Mouse (Mus musculus): Measurements from ENCODE around the gene Mllt6. TPM values are rescaled to one million over a fixed set of nuclear protein-coding genes. Genes with fewer than 3 reads are reported as not detected.

The Mllt6 gene
- polyA plus RNA-seq, 1 experiment from 2014 or later: 5.2 TPM

- no peak overlapping the region for H3K27ac ChIP-seq (ENCODE audit: low read depth)
Observed at GRCm38 (mm10) chr11:97717369-97718280, 54.4 kb downstream of the Mllt6 start.

GRCm38 (mm10) chr11:97718281-97718860 lies 55.2 kb downstream of the Mllt6 start:
- Histone ChIP-seq H3K9ac (no peak overlapping the region), H3K27me3 (ENCODE audit: insufficient read depth, low read length) (no peaks in the 10 kb centered on the region), H3K4me2 (no peak overlapping the region), H3K27ac (ENCODE audit: low read depth) (no peak overlapping the region), H3K36me3 (ENCODE audit: insufficient read depth) (peaks cover 84% of the 10 kb centered on the region), H3K4me3 (ENCODE audit: low read depth, low read length) (no peak overlapping the region), H3K4me1 (ENCODE audit: insufficient read depth) (no peaks in the 10 kb centered on the region), H3K9me3 (ENCODE audit: low read depth, low read length) (no peaks in the 10 kb centered on the region)
- ATAC-seq (ENCODE audit: insufficient read depth): no peak
- 74% methylated on average over 15 of the region's 15 CpGs for WGBS
- no peak for TF ChIP-seq CTCF (IDR thresholded peaks at IDR 0.05; ENCODE audit: low read depth)
- DNase-seq: no peak

More at GRCm38 (mm10) chr11:97717369-97718280, 54.4 kb downstream of the Mllt6 start:
- 81% methylated on average over 26 of the region's 26 CpGs for WGBS
- Histone ChIP-seq H3K9ac (no peak overlapping the region), H3K4me2 (no peak overlapping the region), H3K9me3 (ENCODE audit: low read depth, low read length) (no peaks in the 10 kb centered on the region), H3K4me1 (ENCODE audit: insufficient read depth) (no peaks in the 10 kb centered on the region), H3K27me3 (ENCODE audit: insufficient read depth, low read length) (no peaks in the 10 kb centered on the region), H3K4me3 (ENCODE audit: low read depth, low read length) (no peak overlapping the region), H3K36me3 (ENCODE audit: insufficient read depth) (peaks cover 84% of the 10 kb centered on the region)
- DNase-seq: no peak
- no peak for TF ChIP-seq CTCF (IDR thresholded peaks at IDR 0.05; ENCODE audit: low read depth)
- no peak for ATAC-seq (ENCODE audit: insufficient read depth)

- Histone ChIP-seq H3K9ac (no peak overlapping the region), H3K4me2 (no peak overlapping the region), H3K4me1 (ENCODE audit: insufficient read depth) (no peaks in the 10 kb centered on the region), H3K27ac (ENCODE audit: low read depth) (no peak overlapping the region), H3K9me3 (ENCODE audit: low read depth, low read length) (no peaks in the 10 kb centered on the region), H3K36me3 (ENCODE audit: insufficient read depth) (peaks cover 84% of the 10 kb centered on the region), H3K27me3 (ENCODE audit: insufficient read depth, low read length) (no peaks in the 10 kb centered on the region), H3K4me3 (ENCODE audit: low read depth, low read length) (no peak overlapping the region)
- TF ChIP-seq CTCF (IDR thresholded peaks at IDR 0.05; ENCODE audit: low read depth): no peak
- DNase-seq: no peak
- 83% methylated on average over 4 of the region's 4 CpGs for WGBS
- no peak for ATAC-seq (ENCODE audit: insufficient read depth)
Observed at GRCm38 (mm10) chr11:97719041-97719440, 55.8 kb downstream of the Mllt6 start.

GRCm38 (mm10) chr11:97721338-97721737 lies 58.1 kb downstream of the Mllt6 start:
- ATAC-seq (ENCODE audit: insufficient read depth): no peak
- WGBS: 86% methylated on average over 4 of the region's 4 CpGs

GRCm38 (mm10) chr11:97723709-97724108 lies 60.5 kb downstream of the Mllt6 start:
- ATAC-seq (ENCODE audit: insufficient read depth) (no peak), DNase-seq (peak; percentile 45)
- Histone ChIP-seq H3K4me1 (ENCODE audit: insufficient read depth) (no peaks in the 10 kb centered on the region), H3K27ac (ENCODE audit: low read depth) (no peak overlapping the region), H3K9me3 (ENCODE audit: low read depth, low read length) (no peaks in the 10 kb centered on the region), H3K27me3 (ENCODE audit: insufficient read depth, low read length) (no peaks in the 10 kb centered on the region), H3K4me3 (ENCODE audit: low read depth, low read length) (no peak overlapping the region), H3K9ac (no peak overlapping the region), H3K36me3 (ENCODE audit: insufficient read depth) (peaks cover 92% of the 10 kb centered on the region), H3K4me2 (no peak overlapping the region)
- 76% methylated on average over 7 of the region's 7 CpGs for WGBS
- TF ChIP-seq CTCF (IDR thresholded peaks at IDR 0.05; ENCODE audit: low read depth): no peak

More at GRCm38 (mm10) chr11:97721338-97721737, 58.1 kb downstream of the Mllt6 start:
- no peaks in the 10 kb centered on the region for H3K4me1 ChIP-seq (ENCODE audit: insufficient read depth)
- H3K4me3 ChIP-seq (ENCODE audit: low read depth, low read length): no peak overlapping the region
- H3K9ac ChIP-seq: no peak overlapping the region
- no peak overlapping the region for H3K4me2 ChIP-seq
- H3K9me3 ChIP-seq (ENCODE audit: low read depth, low read length): no peaks in the 10 kb centered on the region
- H3K27ac ChIP-seq (ENCODE audit: low read depth): no peak overlapping the region
- peaks cover 94% of the 10 kb centered on the region for H3K36me3 ChIP-seq (ENCODE audit: insufficient read depth)
- no peak for DNase-seq
- TF ChIP-seq CTCF (IDR thresholded peaks at IDR 0.05; ENCODE audit: low read depth): no peak
- H3K27me3 ChIP-seq (ENCODE audit: insufficient read depth, low read length): no peaks in the 10 kb centered on the region

- no peaks in the 10 kb centered on the region for H3K4me1 ChIP-seq (ENCODE audit: insufficient read depth)
- no peaks in the 10 kb centered on the region for H3K9me3 ChIP-seq (ENCODE audit: low read depth, low read length)
- no peak overlapping the region for H3K27ac ChIP-seq (ENCODE audit: low read depth)
- no peak overlapping the region for H3K9ac ChIP-seq
- no peak overlapping the region for H3K4me2 ChIP-seq
- no peak overlapping the region for H3K4me3 ChIP-seq (ENCODE audit: low read depth, low read length)
- no peaks in the 10 kb centered on the region for H3K27me3 ChIP-seq (ENCODE audit: insufficient read depth, low read length)
- peaks cover 81% of the 10 kb centered on the region for H3K36me3 ChIP-seq (ENCODE audit: insufficient read depth)
- ATAC-seq (ENCODE audit: insufficient read depth) (no peak), DNase-seq (no peak)
- no peak for TF ChIP-seq CTCF (IDR thresholded peaks at IDR 0.05; ENCODE audit: low read depth)
- WGBS: 78% methylated on average over 7 of the region's 7 CpGs
Observed at GRCm38 (mm10) chr11:97728311-97728710, 65.1 kb downstream of the Mllt6 start.

GRCm38 (mm10) chr11:97728730-97729129 lies 65.5 kb downstream of the Mllt6 start:
- no peak for DNase-seq
- no peak overlapping the region for H3K4me2 ChIP-seq
- no peaks in the 10 kb centered on the region for H3K4me1 ChIP-seq (ENCODE audit: insufficient read depth)
- H3K9me3 ChIP-seq (ENCODE audit: low read depth, low read length): no peaks in the 10 kb centered on the region
- H3K36me3 ChIP-seq (ENCODE audit: insufficient read depth): peaks cover 77% of the 10 kb centered on the region
- no peaks in the 10 kb centered on the region for H3K27me3 ChIP-seq (ENCODE audit: insufficient read depth, low read length)
- no peak overlapping the region for H3K4me3 ChIP-seq (ENCODE audit: low read depth, low read length)
- ATAC-seq (ENCODE audit: insufficient read depth): no peak
- no peak overlapping the region for H3K9ac ChIP-seq
- no peak for TF ChIP-seq CTCF (IDR thresholded peaks at IDR 0.05; ENCODE audit: low read depth)
- no peak overlapping the region for H3K27ac ChIP-seq (ENCODE audit: low read depth)
- WGBS: 77% methylated on average over 7 of the region's 7 CpGs
